Mouse (Mus musculus): ENCODE results near the gene Mybpc2. TPM values are rescaled to one million over a fixed set of nuclear protein-coding genes. Genes with fewer than 3 reads are reported as not detected.

The Mybpc2 gene
- total RNA-seq, 2 experiments from 2014 or later: not detected

- no peak for ATAC-seq (replicated peaks; ENCODE audit: poor library complexity)
Observed at GRCm38 (mm10) chr7:44465111-44465510, 59.3 kb downstream of the Mybpc2 start, which contains the start of gene Aspdh. Aspdh (plus strand) TSS chr7:44465391.

- no peak for ATAC-seq (replicated peaks; ENCODE audit: poor library complexity)
Observed at GRCm38 (mm10) chr7:44464511-44464910, 59.9 kb downstream of the Mybpc2 start.

- no peak for ATAC-seq (replicated peaks; ENCODE audit: poor library complexity)
Observed at GRCm38 (mm10) chr7:44463556-44464225, 60.8 kb downstream of the Mybpc2 start.

GRCm38 (mm10) chr7:44463056-44463425 is 61.4 kb downstream of the Mybpc2 start:
- ATAC-seq (replicated peaks; ENCODE audit: poor library complexity): no peak

- ATAC-seq (replicated peaks; ENCODE audit: poor library complexity): peak; percentile 70
Observed at GRCm38 (mm10) chr7:44462218-44463055, 62.0 kb downstream of the Mybpc2 start.

GRCm38 (mm10) chr7:44461503-44462217 is 62.8 kb downstream of the Mybpc2 start:
- ATAC-seq (replicated peaks; ENCODE audit: poor library complexity): no peak

- ATAC-seq (replicated peaks; ENCODE audit: poor library complexity): no peak
Observed at GRCm38 (mm10) chr7:44460767-44461502, 63.5 kb downstream of the Mybpc2 start.

- no peak for ATAC-seq (replicated peaks; ENCODE audit: poor library complexity)
Observed at GRCm38 (mm10) chr7:44460067-44460466, 64.4 kb downstream of the Mybpc2 start.

GRCm38 (mm10) chr7:44456302-44456701 is 68.2 kb downstream of the Mybpc2 start:
- ATAC-seq (replicated peaks; ENCODE audit: poor library complexity): 0 out of 2 replicates have a peak, but pooled peaks have one; percentile 40

- peak; percentile 87 for ATAC-seq (replicated peaks; ENCODE audit: poor library complexity)
Observed at GRCm38 (mm10) chr7:44453256-44453655, 71.2 kb downstream of the Mybpc2 start.

Other genes starting within 250 kb of the Mybpc2 start
- gene Clec11a, start 217.8 kb downstream of the Mybpc2 start, total RNA-seq (2015): 4.1 TPM in 2 replicates
- 4.2 and 4.4 TPM in 2 replicates for gene Clec11a, start 217.8 kb downstream of the Mybpc2 start, total RNA-seq (2017)
- gene Shank1, start 214.4 kb downstream of the Mybpc2 start, total RNA-seq (2015): 0.05 and 0.49 TPM in 2 replicates
- not detected in 2 replicates for gene Shank1, start 214.4 kb downstream of the Mybpc2 start, total RNA-seq (2017)
- gene Syt3, start 140.6 kb downstream of the Mybpc2 start, total RNA-seq (2015): 0.22 and 0.24 TPM in 2 replicates
- 0.12 and 0.14 TPM in 2 replicates for gene Syt3, start 140.6 kb downstream of the Mybpc2 start, total RNA-seq (2017)
- gene 1700008O03Rik, start 138.8 kb downstream of the Mybpc2 start, total RNA-seq (2015): 0.44 and 1.5 TPM in 2 replicates
- 1.8 and 2.2 TPM in 2 replicates for gene 1700008O03Rik, start 138.8 kb downstream of the Mybpc2 start, total RNA-seq (2017)
- gene Lrrc4b, start 95.6 kb downstream of the Mybpc2 start, total RNA-seq (2015): not detected in 2 replicates
- not detected in 2 replicates for gene Lrrc4b, start 95.6 kb downstream of the Mybpc2 start, total RNA-seq (2017)
- gene Aspdh, start 59.3 kb downstream of the Mybpc2 start, total RNA-seq (2015): not detected in 2 replicates
- not detected in 2 replicates for gene Aspdh, start 59.3 kb downstream of the Mybpc2 start, total RNA-seq (2017)
- gene Josd2, start 56.7 kb downstream of the Mybpc2 start, total RNA-seq (2015): 27.5 and 35.2 TPM in 2 replicates
- gene Josd2, start 56.7 kb downstream of the Mybpc2 start, total RNA-seq (2017): 17.4 and 22.6 TPM in 2 replicates
- 60.6 and 62.7 TPM in 2 replicates for gene Emc10, start 28.1 kb downstream of the Mybpc2 start, total RNA-seq (2015)
- 30.4 and 38.3 TPM in 2 replicates for gene Emc10, start 28.1 kb downstream of the Mybpc2 start, total RNA-seq (2017)
- gene Fam71e1, start 28.1 kb downstream of the Mybpc2 start, total RNA-seq (2015): 1.2 and 2.5 TPM in 2 replicates
- gene Fam71e1, start 28.1 kb downstream of the Mybpc2 start, total RNA-seq (2017): 0.30 and 1.7 TPM in 2 replicates
- gene Spib, start 7.4 kb upstream of the Mybpc2 start, total RNA-seq (2015): 0.20 TPM in 1 of 2 replicates, not detected in the other
- 0.04 TPM in 1 of 2 replicates, not detected in the other for gene Spib, start 7.4 kb upstream of the Mybpc2 start, total RNA-seq (2017)
- 51.4 and 70.3 TPM in 2 replicates for gene Pold1, start 24.2 kb upstream of the Mybpc2 start, total RNA-seq (2015)
- gene Pold1, start 24.2 kb upstream of the Mybpc2 start, total RNA-seq (2017): 64.4 and 77.2 TPM in 2 replicates
- gene Nr1h2, start 29.3 kb upstream of the Mybpc2 start, total RNA-seq (2015): 39.4 and 43.7 TPM in 2 replicates
- gene Nr1h2, start 29.3 kb upstream of the Mybpc2 start, total RNA-seq (2017): 42.6 and 45.7 TPM in 2 replicates
- gene Napsa, start 47.7 kb upstream of the Mybpc2 start, total RNA-seq (2015): 219 and 232 TPM in 2 replicates
- gene Napsa, start 47.7 kb upstream of the Mybpc2 start, total RNA-seq (2017): 91.2 and 121 TPM in 2 replicates
- gene Kcnc3, start 66.0 kb upstream of the Mybpc2 start, total RNA-seq (2015): 0.25 and 0.66 TPM in 2 replicates
- 0.04 TPM in 1 of 2 replicates, not detected in the other for gene Kcnc3, start 66.0 kb upstream of the Mybpc2 start, total RNA-seq (2017)
- not detected in 2 replicates for gene Myh14, start 146.2 kb upstream of the Mybpc2 start, total RNA-seq (2015)
- not detected in 2 replicates for gene Myh14, start 146.2 kb upstream of the Mybpc2 start, total RNA-seq (2017)
- not detected in 2 replicates for gene Izumo2, start 184.1 kb upstream of the Mybpc2 start, total RNA-seq (2015)
- gene Izumo2, start 184.1 kb upstream of the Mybpc2 start, total RNA-seq (2017): not detected in 2 replicates
- gene Vrk3, start 223.8 kb upstream of the Mybpc2 start, total RNA-seq (2015): 37.1 and 37.4 TPM in 2 replicates
- 36.0 and 51.4 TPM in 2 replicates for gene Vrk3, start 223.8 kb upstream of the Mybpc2 start, total RNA-seq (2017)
- gene Zfp473, start 226.4 kb upstream of the Mybpc2 start, total RNA-seq (2015): 1.2 and 1.5 TPM in 2 replicates
- gene Zfp473, start 226.4 kb upstream of the Mybpc2 start, total RNA-seq (2017): 1.0 and 2.6 TPM in 2 replicates

All from megakaryocyte progenitor cell, adult 5-6 weeks (primary cell).